Mouse (Mus musculus) thymus, postnatal 0 days (tissue): ENCODE results near the gene Ncoa1. TPM values are rescaled to one million over a fixed set of nuclear protein-coding genes. Genes with fewer than 3 reads are reported as not detected.
"Not testable (repeated sequence)": the region's sequence is repeated elsewhere in the genome, so short reads cannot be mapped to it uniquely, and the experiment has no call there.

Source experiments
- DNase-seq: peaks from one replicate; pipeline ENCODE4 v3.0.0-alpha.2; 2015; ENCODE audit warnings: low spot score
- polyA plus RNA-seq: library from polyadenylated mRNA; unstranded; fragments of >200 nt; fragmentation: Nextera tagmentation; extraction: Ambion mirVana; gene quantifications from 2 replicates; pipeline ENCODE4 v1.2.1, GENCODE M21; 2015

The Ncoa1 gene
- polyA plus RNA-seq, 1 experiment from 2014 or later = 7.6 TPM

DNA sequence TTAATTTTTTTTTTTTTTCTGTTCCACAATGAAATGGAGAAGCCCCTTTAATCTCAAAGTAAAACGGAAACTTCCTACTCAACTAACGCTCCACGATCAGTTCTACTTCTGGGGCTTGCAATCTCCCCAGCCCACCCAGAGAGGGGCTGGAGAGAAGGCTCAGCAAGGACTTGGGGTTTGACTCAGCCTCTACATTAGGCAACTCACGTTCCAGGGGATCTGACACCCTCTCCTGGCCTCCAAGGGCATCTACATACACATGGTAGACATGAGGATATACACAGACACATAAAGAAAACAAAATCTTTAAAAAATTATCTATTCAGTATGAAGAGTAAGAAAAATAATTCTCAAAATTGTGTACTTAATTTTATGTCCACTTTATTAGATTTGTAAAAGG is 73.8 kb downstream of the Ncoa1 start:
- no peak for DNase-seq

DNA sequence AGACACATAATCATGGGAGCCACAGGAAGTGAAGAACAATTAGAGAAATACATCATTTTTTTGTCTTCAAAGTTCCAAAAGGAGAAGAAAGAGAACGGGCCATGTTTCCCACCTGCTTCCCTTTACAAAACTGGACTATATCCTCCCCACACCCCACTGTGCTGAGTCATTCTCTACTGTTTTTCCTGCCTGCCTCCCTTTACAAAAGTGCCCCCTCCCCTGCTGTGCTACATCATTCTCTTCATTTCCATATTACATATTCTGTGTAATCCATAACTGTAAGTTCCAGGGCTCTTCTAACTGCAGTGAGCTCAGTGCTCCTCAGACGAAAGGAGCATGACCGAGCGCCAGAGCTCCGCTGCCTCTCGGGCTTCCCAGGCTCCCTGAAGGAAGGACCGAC is 80.8 kb downstream of the Ncoa1 start:
- DNase-seq = no peak

DNA sequence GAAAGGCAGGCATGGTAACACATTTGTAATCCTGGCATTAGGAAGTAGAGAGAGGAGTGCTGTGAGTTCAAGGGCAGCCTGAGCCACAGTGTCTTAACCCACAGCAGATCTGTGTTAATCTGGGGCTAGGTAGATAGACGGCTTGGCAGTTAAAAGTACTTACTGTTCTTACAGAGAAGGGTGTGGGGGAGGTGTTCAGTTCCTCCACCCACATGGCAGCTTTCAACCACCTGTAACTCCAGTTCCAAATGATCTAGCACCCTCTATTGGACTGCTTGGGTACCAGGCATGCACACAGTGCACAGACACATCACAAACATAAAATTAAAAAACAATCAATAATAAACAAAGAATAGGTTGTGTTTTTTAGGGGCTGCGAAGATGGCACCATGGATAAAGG is 84.4 kb downstream of the Ncoa1 start:
- DNase-seq = peak; percentile 8

DNA sequence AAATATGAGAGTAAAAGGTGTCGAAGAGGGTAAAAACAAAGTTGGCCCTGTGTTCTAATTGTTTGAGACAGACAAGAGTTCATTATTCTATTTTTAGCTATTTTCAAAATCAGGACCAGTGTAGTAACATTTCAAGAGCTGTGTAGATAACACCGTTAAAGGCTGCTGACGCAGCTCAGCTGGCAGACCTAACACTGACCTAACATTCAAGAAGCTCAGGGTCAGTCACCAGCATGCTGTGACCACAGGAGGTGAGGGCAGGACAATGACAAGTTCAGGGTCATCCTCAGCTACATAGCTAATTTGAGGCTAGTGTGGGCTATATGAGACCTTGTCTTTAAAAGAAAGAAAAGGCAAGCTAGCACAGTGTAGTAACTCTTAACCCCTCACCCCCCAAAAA is 84.9 kb downstream of the Ncoa1 start:
- DNase-seq = no peak

DNA sequence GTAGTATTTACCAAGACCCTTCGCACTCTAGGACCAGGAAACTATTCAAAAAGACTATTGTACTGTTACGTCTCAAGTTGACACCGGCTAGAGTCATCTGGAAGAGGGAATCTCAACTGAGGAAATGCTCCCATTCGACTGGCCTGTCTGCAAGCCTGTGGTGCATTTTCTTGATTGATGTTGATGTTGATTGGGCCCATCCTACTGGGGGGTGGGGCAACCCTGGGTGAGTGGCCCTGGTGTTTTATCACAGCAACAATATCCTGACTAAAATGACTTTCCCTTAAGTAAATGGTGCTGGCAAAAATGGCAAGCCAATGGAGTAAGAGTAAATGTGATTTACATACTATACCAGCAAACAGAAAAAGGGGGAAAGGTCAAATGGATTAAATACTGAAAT is 85.7 kb downstream of the Ncoa1 start:
- no peak for DNase-seq

DNA sequence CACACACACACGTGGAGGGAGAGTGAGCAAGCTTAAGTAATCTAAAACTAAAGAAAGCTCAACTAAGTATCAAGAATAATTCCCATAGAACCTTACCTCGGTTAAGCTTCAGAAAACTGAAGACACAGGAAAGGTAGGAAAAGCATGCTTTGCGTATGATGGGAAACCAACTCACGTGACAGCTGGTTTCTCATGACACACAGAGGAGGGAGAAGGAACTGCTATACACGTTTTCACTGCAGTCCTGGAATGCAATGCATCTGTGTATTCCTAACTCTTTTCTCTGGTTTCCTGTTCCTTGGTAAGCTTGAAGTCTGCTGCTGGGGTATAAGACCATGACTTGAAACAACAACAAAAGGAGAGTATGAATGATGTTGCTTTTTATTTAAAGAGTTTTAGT is 86.3 kb downstream of the Ncoa1 start:
- no peak for DNase-seq

DNA sequence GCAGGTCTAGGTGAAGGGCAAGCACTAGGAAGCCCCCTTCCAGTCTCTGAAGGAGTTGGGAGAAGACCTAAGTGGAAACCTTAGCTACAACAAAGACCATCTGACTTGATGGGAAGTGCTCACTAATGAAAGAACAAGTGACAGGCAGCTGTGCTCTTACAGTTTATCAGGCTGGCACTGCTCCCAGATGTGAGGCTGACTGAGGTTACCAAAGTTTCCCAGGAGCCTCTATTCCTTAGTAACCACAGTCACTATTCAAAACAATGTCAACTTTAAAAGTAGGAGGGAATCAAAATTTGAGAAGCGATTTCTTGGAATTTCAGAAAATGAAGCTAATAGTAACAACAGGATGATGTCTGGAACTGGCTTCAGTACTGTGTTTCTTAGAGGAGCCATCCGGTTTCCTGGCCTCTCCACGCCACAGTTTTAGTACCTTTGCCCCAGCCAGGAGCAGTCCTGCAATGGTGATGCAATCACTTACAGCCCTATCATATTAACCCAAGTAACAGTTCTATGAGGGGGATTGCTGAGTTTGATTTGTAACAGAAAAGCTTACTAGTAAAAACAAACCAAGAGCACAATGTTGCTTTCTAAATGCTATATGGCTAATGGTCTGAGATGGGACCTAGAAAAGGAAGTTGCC is 90.8 kb downstream of the Ncoa1 start:
- DNase-seq = no peak

DNA sequence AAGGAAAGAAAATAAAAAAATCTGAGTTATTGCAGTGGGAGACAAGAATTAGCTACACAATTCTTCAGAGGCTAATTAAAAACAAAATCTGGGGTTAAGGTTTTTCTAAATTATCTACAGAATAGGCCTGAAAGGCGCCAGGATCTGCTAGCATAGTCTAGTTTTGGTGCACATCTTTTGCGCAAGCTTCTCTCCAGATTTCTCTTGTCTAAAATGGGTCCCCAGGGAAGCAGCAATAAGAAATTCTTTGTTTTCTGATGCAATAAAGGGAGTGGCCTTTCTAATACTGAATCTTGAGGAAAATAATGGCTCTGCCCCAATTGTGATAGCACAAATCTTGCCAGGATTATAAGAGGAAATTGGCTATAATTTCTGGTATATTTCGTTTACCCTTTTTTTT is 93.9 kb downstream of the Ncoa1 start:
- no peak for DNase-seq

DNA sequence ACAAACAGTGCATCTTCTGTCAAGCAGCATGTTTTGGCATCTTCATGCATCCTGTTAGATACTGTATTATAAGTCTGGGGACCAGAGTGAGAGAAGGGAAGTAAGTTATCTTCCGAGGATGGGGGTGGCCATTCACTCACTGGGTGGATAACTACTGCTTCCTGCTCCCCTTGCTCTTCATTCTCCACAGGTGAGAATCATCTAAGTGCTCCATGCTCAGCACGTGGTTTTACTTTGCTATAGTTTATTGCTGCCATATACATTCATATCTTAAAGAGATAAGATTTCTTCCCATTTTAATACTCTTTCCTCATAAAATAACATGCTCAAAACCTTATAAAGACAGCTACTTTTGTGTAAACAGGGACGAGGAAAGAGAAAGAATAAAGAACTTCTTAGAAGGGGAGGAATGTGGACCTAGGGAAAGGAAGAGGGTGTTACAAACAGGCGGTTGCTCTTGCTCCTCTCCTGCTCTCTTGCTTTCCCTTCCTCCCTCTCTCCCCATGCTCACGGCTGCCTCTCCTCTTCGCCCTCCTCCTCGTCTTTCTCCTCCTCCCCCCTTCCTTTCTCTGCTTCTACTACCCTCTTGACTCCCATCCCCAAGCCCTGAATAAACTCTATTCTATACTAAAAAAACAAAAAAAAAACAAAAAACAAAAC is 97.6 kb downstream of the Ncoa1 start:
- no peak for DNase-seq

DNA sequence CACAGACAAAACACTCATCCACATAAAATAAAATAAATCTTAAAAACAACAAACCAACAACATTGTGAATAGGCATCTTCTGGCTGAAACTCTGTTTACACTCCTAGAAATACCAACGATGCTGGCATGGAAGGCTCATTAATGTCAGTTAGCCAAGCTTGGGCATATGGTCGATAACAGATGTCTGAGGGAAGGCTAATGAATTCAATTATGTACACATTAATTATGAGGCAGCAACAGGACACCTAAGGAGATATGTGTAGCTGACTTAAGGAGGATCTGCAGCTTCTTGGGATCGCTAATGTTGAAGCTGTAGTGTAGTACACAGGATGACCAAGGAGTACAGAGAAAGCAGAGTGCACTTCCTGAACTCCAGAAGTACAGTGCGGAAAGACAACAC is 100.5 kb downstream of the Ncoa1 start:
- DNase-seq = no peak

DNA sequence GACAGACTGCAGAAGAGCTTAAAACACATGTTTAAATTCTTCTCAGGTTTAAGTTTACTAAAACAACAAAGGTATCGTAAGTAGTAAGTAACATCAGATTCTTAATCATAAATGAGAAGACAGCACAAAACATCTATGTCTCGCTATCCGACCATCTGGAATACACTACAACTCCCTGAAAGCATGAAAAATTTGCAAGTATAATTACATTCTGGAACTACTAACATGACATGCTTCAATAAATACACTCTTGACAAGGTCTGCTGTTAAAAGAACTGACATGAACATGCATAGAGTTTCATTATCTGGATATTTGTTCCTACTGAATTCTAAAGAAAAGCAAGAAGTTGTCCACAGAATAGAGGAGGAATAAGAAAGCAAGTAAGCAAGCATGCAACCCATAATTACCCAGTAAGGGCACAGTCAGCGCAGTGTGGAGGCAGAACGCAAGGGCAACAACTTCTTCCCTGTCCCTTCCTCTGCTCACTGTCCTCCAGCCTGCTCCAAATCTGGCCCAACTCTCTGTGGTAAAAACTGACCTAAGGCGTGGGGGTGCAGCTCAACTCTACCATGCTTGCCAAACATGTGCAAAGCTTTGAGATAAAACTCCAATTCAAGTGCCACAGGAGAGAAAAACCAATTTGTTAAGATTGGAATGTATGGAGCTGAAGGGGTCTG is 102.0 kb downstream of the Ncoa1 start:
- no peak for DNase-seq

DNA sequence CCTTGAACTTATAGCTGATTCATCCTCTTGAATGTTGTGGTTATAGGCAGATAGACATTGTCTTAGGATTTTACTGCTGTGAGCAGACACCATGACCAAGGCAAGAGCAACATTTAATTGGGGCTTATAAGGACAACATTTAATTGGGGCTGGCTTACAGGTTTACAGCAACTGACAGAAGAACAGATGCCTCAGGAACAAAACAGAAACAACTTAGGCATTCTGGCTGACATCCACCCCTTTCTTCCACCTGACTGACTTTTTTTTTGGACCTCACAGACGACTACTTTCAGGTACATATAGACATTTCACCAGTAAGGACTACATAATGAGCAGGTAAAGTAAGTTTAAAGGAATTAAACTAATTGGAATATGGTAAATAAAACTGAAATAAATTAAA is 105.6 kb downstream of the Ncoa1 start:
- DNase-seq = no peak

DNA sequence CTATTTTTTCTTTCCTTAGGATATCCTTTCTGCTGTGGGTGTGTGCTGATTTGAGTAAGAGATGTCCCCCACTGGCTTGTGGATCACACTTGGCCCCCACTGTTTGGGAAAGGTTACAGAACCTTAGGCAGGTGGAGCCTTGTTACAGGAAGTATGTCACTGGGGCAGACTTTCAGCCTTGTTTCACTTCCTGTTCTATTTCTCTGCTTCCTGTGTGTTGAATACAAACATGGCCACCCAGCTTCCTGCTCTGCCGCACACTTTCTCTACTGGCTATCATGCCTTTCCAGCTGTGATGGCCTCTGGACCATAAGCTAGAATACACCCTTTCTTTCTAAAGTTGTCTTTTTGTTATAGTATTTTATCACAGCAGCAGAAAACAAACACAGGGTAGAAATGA is 111.0 kb downstream of the Ncoa1 start:
- DNase-seq = peak; percentile 20

DNA sequence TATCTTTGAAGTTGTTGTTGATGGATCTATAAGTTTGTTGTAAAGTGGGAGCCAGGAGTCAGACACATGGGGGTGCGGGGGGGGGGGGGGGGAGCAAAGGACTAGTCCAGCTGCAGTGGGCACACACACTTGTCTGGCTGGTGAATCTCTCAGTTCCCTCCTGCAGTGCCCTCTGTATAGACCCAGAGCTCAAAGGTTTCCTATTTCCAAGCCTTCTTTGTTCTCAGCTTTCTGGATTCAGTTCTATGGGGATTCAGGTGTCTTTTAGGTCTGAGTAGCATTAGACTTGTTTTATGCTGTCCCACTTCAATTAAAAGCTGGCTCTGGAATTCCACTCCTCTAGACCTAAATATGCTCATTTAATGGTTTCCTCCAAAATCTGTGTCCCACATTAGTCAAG is 117.5 kb downstream of the Ncoa1 start:
- no peak for DNase-seq

DNA sequence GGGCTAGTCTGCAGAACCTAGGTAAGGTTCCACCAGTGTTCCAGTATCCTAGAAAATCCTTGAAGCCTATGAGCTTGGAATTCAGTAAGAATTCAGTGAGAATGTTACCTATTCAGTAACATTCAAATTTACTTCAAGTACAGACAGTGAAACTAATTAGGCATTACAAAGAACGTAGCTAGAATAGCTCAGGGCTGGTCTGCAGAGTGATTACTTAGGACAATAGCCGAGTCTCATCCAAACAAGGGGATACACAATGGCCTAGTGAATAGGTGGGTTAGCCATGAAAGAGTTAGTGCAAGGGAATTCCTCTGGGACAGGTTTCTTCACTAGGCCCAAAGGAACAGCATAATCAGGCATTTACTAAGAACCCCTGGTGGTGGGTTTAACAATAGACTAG is 118.3 kb downstream of the Ncoa1 start:
- not testable (repeated sequence) for DNase-seq

DNA sequence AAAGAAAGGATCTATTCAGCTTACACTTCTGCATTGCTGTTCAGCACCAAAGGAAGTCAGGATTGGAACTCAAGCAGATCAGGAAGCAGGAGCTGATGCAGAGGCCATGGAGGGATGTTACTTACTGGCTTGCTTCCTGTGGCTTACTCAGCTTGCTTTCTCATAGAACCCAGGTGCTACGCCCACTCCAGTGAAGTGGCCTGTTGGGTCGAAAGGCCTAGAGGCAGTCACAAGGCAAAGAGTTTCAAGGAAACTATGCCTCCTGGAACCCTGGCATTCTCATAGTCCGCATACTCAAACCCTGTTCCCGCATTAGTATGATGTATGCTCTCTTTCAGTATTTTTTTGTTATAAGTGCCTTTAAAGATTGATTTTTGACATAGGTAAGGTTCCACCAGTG is 118.9 kb downstream of the Ncoa1 start:
- no peak for DNase-seq

DNA sequence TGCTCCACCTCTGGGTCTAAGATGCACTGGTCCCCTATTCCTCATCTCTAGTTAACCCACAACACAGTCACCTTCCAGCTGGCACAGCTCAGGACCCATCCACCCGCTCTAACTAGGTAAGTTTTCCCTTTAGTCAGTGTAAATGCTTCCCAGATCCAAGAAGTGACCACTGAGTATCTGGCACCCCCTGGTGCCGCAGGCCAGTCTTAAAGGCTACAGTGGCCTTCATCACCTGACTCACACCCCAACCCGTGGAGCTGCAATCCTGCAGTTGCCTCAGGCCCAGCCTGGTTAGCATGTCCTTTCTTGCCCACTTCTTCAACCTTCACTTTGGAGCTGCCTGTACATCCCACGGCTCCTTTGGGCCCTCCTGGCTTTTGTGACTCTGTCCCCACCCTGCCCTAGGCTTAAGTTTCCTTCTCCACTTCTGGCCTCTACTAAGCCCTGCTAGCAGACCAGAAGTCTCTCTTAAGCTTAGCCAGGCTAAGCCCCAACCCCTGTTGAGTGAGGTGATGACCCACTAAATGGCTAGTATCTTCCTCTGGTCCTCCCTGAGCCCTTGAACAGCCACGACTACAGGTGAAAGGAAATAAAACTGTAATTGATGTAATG is 120.0 kb downstream of the Ncoa1 start:
- no peak for DNase-seq

DNA sequence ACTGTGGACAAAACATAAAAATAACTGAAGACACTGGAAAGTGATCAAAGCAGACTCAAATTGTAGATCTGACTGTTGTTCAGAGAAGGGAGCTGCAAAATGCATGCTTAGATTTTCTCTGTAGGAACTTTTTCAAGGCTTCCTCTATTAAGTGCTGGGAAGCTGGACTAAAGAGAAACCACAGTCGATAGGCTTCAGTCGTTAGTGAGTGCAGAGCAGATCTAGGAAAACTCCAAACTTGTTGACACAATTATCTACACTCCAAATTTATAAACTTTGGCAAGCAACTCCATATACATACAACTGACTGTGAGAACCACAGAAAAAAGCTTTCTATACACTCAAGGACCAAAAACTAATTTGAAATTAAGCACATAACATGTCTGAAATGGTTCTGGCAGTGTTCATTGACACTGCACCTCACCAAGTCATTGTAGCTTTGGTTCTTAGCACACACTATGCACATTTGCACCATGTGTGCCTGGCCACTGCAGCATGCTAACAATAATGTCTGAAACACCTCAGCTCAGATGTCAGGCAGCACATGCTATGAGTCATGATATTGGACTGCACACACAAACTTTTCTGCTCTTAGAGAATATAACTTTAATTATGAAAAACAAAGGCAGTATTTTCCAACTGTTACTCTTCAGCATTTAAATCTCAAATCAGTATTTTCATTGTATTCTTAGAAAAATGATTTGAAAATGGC is 121.8 kb downstream of the Ncoa1 start:
- no peak for DNase-seq

DNA sequence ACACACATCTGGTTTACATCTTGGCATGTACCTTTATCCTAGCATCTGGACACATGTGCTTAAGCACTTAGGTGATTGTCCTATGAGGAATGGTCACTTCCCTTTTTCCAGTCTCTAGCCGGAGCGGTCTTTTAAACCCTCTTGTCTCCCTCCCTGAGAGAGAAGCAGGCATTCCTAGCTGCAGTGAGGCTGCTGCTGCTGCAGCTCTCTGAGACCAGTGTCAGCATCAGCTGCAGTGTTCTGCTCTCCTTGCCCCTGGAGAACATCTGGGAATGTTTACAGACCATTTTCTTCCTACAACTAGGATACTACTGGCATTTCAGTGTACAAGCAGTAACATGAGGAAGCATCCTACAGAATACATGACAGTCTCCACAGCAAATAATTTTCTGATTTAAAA is 133.8 kb downstream of the Ncoa1 start:
- DNase-seq = no peak

DNA sequence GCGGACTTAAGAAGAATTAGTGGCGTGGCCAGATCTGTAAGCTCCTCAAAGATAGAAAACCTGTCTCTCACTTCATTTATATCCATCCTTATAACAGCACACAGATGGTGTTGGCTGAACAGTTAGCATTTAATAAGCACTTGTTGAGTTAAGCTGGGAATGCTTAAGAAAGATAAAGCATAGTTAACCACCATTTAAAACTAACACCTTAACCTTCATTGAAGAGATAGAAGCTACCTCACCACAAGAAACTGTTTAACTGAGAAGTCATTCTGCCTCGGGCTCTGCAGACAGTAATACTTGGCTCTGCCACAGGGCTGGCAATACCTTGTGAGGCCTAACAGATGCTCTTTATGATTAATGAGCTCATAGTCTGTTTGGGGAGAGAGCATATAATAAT is 134.9 kb downstream of the Ncoa1 start:
- no peak for DNase-seq

DNA sequence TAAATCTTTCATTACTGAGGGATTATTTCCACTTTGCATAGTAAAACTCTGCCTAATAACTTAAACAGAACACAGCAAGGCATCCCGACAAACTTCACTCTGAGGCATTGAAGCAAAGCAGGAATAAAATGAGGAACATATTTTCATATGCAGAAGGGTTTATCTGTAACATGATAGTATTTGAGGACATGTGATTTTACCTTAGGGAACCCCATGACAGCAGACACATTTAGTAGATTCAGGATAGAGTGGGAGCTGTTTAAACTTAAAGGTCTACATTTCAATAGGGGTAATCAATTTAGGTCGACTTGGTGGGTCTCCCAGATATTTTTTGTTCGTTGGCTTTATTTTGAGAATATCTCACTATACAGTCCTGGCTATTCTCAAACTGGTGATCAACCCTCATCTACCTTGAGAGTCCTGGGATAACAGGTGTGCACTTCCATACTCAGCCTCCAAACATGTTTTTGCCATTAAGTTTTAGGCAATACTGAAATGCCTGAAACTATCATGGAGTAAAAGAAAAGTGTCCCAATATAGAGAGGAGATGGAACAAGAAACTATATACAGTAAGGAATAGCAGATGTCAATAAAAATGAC is 136.6 kb downstream of the Ncoa1 start:
- DNase-seq = no peak
